Mouse (Mus musculus) hindbrain, embryonic 14.5 days (tissue): Measurements from ENCODE around the gene Cmas. TPM values are rescaled to one million over a fixed set of nuclear protein-coding genes. Genes with fewer than 3 reads are reported as not detected.

ENCODE experiments used
- ATAC-seq: fragments of 200-750 bp; cut with Nextera tagmentation; 2 replicates; pipeline ENCODE4 v1.8.0; 2017; ENCODE audit warnings: moderate number of reproducible peaks, mild to moderate bottlenecking, moderate TSS enrichment, moderate library complexity; ENCODE audit not compliant: low FRiP score
- DNase-seq: peaks from one replicate; pipeline ENCODE4 v3.0.0-alpha.2; 2015; ENCODE audit warnings: low spot score
- H3K27ac ChIP-seq: fragments of 300-500 bp; sonication (generic); 2 replicates; pipeline ENCODE4 v1.5.1; 2014; ENCODE audit warnings: mild to moderate bottlenecking, moderate library complexity
- H3K27me3 ChIP-seq: fragments of 300-500 bp; sonication (generic); 2 replicates; pipeline ENCODE4 v1.6.1; 2014; ENCODE audit warnings: mild to moderate bottlenecking, low read length, mixed read lengths; ENCODE audit not compliant: control insufficient read depth, insufficient read depth
- H3K36me3 ChIP-seq: fragments of 300-500 bp; sonication (generic); replicated peaks from 2 replicates; pipeline ENCODE4 v1.6.1; 2014; ENCODE audit not compliant: control insufficient read depth, insufficient read depth
- H3K4me1 ChIP-seq: fragments of 300-500 bp; sonication (generic); replicated peaks from 2 replicates; pipeline ENCODE4 v1.6.1; 2014; ENCODE audit warnings: antibody characterized with exemption, low read length, mixed read lengths; ENCODE audit not compliant: control insufficient read depth, insufficient read depth
- H3K4me2 ChIP-seq: fragments of 300-500 bp; sonication (generic); replicated peaks from 2 replicates; pipeline ENCODE4 v1.6.1; 2014; ENCODE audit warnings: mild to moderate bottlenecking, moderate library complexity
- H3K4me3 ChIP-seq: fragments of 300-500 bp; sonication (generic); replicated peaks from 2 replicates; pipeline ENCODE4 v1.5.1; 2014; ENCODE audit warnings: mild to moderate bottlenecking, low read length
- H3K9ac ChIP-seq: fragments of 300-500 bp; sonication (generic); 2 replicates; pipeline ENCODE4 v1.6.1; 2014
- H3K9me3 ChIP-seq: fragments of 300-500 bp; sonication (generic); 2 replicates; pipeline ENCODE4 v1.6.1; 2016; ENCODE audit warnings: low read length; ENCODE audit not compliant: control insufficient read depth
- WGBS: fragments of 180-500 bp; shearing (Covaris S2); extraction: QIAGEN DNeasy Blood & Tissue Kit; methylation state at CpG from one replicate; pipeline ENCODE4 v1.1.7; 2014; 5-methylcytosine and 5-hydroxymethylcytosine counted together
- polyA plus RNA-seq: library from polyadenylated mRNA; unstranded; fragments of >200 nt; fragmentation: Nextera tagmentation; extraction: Ambion mirVana; gene quantifications from 2 replicates; pipeline ENCODE4 v1.2.1, GENCODE M21; 2014

Cmas gene
- polyA plus RNA-seq, 1 experiment from 2014 or later = 202 TPM

- ATAC-seq (no peak), DNase-seq (no peak)
- Histone ChIP-seq H3K27ac (no peak overlapping the region), H3K4me2 (no peak overlapping the region), H3K4me3 (no peak overlapping the region), H3K9me3 (no peaks in the 10 kb centered on the region), H3K27me3 (no peaks in the 10 kb centered on the region), H3K4me1 (no peaks in the 10 kb centered on the region), H3K36me3 (no peaks in the 10 kb centered on the region), H3K9ac (no peak overlapping the region)
- WGBS = 89% methylated on average over 7 of the region's 7 CpGs
Observed at GRCm38 (mm10) chr6:142746765-142747164, 9.7 kb upstream of the Cmas start.

GRCm38 (mm10) chr6:142747165-142747564 lies 9.3 kb upstream of the Cmas start:
- DNase-seq (no peak), ATAC-seq (no peak)
- WGBS = 80% methylated on average over 2 of the region's 2 CpGs
- no peaks in the 10 kb centered on the region for H3K4me1 ChIP-seq
- no peak overlapping the region for H3K4me3 ChIP-seq
- H3K9ac ChIP-seq = no peak overlapping the region
- H3K4me2 ChIP-seq = no peak overlapping the region
- H3K27ac ChIP-seq = no peak overlapping the region
- H3K9me3 ChIP-seq = no peaks in the 10 kb centered on the region
- H3K36me3 ChIP-seq = no peaks in the 10 kb centered on the region
- no peaks in the 10 kb centered on the region for H3K27me3 ChIP-seq

- Histone ChIP-seq H3K27ac (no peak overlapping the region), H3K4me2 (no peak overlapping the region), H3K9me3 (no peaks in the 10 kb centered on the region), H3K9ac (no peak overlapping the region), H3K4me3 (no peak overlapping the region), H3K36me3 (no peaks in the 10 kb centered on the region), H3K4me1 (no peaks in the 10 kb centered on the region), H3K27me3 (no peaks in the 10 kb centered on the region)
- 76% methylated on average over 8 of the region's 8 CpGs for WGBS
- DNase-seq (no peak), ATAC-seq (no peak)
Observed at GRCm38 (mm10) chr6:142748057-142748708, 8.3 kb upstream of the Cmas start.

DNA sequence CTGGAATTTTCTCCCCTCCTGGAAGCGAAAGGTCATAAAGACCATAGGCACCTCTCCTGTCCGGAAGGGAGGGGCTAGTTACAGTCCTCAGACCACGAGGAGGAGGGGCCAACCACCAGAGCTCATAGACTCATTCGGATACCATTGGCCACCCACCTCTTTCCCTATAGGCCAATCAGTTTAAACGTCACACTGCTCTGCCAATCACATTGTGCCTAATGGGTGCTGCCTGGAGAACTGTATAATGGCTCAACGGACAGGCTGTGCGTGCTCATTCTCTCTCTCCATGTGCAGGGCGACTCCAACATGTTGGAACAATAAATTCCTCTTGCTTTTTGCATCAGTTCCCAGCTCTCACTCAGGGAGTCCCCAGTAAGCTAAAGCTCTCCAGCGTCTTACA lies 5.1 kb upstream of the Cmas start:
- Histone ChIP-seq H3K9ac (no peak overlapping the region), H3K27ac (no peak overlapping the region), H3K9me3 (no peaks in the 10 kb centered on the region), H3K36me3 (no peaks in the 10 kb centered on the region), H3K4me2 (no peak overlapping the region; the same call in 1 of the 2 replicates), H3K4me1 (no peaks in the 10 kb centered on the region), H3K4me3 (no peak overlapping the region), H3K27me3 (peaks cover 6% of the 10 kb centered on the region; the same call in 1 of the 2 replicates)
- DNase-seq = no peak
- WGBS = 50% methylated on average over 9 of the region's 9 CpGs
- peak; percentile 68 for ATAC-seq

GRCm38 (mm10) chr6:142752331-142753246 lies 3.9 kb upstream of the Cmas start:
- DNase-seq (no peak), ATAC-seq (no peak)
- no peak overlapping the region for H3K27ac ChIP-seq
- peaks cover 4% of the 10 kb centered on the region for H3K4me1 ChIP-seq
- WGBS = 41% methylated on average over 14 of the region's 14 CpGs
- no peaks in the 10 kb centered on the region for H3K36me3 ChIP-seq
- no peak overlapping the region for H3K4me2 ChIP-seq
- H3K4me3 ChIP-seq = no peak overlapping the region
- no peak overlapping the region for H3K9ac ChIP-seq
- H3K9me3 ChIP-seq = no peaks in the 10 kb centered on the region
- peaks cover 6% of the 10 kb centered on the region; the same call in 1 of the 2 replicates for H3K27me3 ChIP-seq

GRCm38 (mm10) chr6:142757334-142757965 lies 964 bp downstream of the Cmas start:
- DNase-seq = no peak
- H3K27me3 ChIP-seq = peaks cover 6% of the 10 kb centered on the region; the same call in 1 of the 2 replicates
- peaks cover 19% of the 10 kb centered on the region for H3K4me1 ChIP-seq
- H3K4me3 ChIP-seq = peak overlapping the region; percentile 79
- peak overlapping the region; percentile 85 for H3K9ac ChIP-seq
- 44% methylated on average over 10 of the region's 10 CpGs for WGBS
- H3K36me3 ChIP-seq = peaks cover 10% of the 10 kb centered on the region; the same call in 1 of the 2 replicates
- H3K9me3 ChIP-seq = no peaks in the 10 kb centered on the region
- no peak for ATAC-seq
- peak overlapping the region; percentile 75 for H3K27ac ChIP-seq
- H3K4me2 ChIP-seq = peak overlapping the region; percentile 59

DNA sequence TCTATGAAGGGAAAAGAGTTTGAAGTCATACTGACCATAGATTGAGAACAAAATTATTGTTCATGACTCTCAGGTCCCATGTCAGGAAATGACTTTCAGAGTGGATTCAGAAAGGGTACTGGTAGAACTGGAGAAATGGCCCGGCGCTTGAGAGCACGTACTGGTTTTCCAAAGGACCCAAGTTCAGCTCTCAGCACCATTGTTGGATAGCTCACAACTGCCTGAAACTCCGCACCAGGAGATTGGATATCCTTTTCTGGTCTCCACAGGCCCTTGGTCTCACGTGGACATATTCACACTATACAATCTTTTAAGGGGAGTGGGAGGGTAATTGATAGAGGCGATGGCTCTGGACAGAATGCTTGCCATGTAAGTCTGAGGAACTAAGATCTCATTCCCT lies 1.5 kb downstream of the Cmas start:
- Histone ChIP-seq H3K9ac (peak overlapping the region; percentile 85), H3K27me3 (peaks cover 6% of the 10 kb centered on the region; the same call in 1 of the 2 replicates), H3K9me3 (no peaks in the 10 kb centered on the region), H3K4me2 (peak overlapping the region; percentile 59), H3K27ac (no peak overlapping the region), H3K36me3 (peaks cover 10% of the 10 kb centered on the region; the same call in 1 of the 2 replicates), H3K4me3 (peak overlapping the region; percentile 79), H3K4me1 (peaks cover 19% of the 10 kb centered on the region)
- no peak for ATAC-seq
- no peak for DNase-seq
- WGBS = 94% methylated on average over 6 of the region's 6 CpGs

DNA sequence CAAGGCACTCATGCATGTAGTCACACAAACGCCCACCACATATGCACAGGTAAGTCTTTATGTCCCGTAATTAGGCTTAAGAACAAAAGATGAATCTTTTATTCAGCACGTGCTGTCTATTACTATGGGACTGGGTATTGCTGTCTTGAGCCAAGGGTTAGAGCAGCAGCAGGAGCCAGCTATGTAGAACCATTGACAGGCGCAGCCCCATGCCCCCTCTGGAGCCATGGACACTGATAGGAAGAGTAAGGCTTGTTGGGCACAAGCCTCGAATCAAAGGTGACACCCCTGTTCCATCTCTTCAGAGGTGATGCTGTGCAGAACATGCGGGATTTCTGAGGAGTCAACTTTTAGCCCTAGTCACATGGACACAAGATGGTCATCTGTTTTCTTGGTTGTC lies 2.1 kb downstream of the Cmas start:
- Histone ChIP-seq H3K36me3 (peaks cover 10% of the 10 kb centered on the region; the same call in 1 of the 2 replicates), H3K4me1 (peaks cover 19% of the 10 kb centered on the region), H3K4me3 (no peak overlapping the region), H3K9me3 (no peaks in the 10 kb centered on the region), H3K27ac (no peak overlapping the region), H3K27me3 (peaks cover 6% of the 10 kb centered on the region; the same call in 1 of the 2 replicates), H3K4me2 (no peak overlapping the region; the same call in 1 of the 2 replicates), H3K9ac (no peak overlapping the region)
- ATAC-seq (no peak), DNase-seq (no peak)
- 94% methylated on average over 6 of the region's 6 CpGs for WGBS

DNA sequence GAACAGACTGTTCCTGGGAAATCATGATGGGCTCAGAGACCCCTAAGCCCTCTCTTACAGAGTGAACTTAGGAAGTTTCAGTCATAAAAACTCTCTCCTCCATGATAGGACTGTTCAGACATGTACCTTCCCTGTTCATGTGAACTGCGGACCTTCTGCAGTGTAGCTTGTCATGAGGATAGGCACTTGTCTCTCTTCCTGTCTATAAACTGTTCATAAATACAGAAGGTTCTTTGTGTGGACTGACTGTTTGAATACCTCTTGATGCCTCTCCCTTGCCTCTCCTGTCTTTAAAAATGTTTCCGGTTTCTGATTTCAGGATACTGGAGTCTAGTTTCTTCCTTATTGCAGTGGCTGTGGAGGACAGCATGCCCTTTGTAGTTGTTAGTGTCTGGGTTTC lies 3.1 kb downstream of the Cmas start:
- Histone ChIP-seq H3K27ac (no peak overlapping the region), H3K27me3 (peaks cover 1% of the 10 kb centered on the region; the same call in 1 of the 2 replicates), H3K9me3 (no peaks in the 10 kb centered on the region), H3K9ac (no peak overlapping the region), H3K4me2 (no peak overlapping the region), H3K4me3 (no peak overlapping the region), H3K36me3 (peaks cover 17% of the 10 kb centered on the region), H3K4me1 (peaks cover 19% of the 10 kb centered on the region)
- DNase-seq (no peak), ATAC-seq (no peak)
- WGBS = 95% methylated on average over 2 of the region's 2 CpGs
